Mouse (Mus musculus) 416B (cell line): Measurements from ENCODE around the gene Jph2.
A peak's percentile ranks its signal among the peaks of the same experiment; 100 is the strongest.
"Not testable (repeated sequence)": the region's sequence is repeated elsewhere in the genome, so short reads cannot be mapped to it uniquely, and the experiment has no call there.

ENCODE experiments used
- DNase-seq: peaks from one replicate; pipeline ENCODE4 v3.0.0; 2011; ENCODE audit warnings: low read depth

Jph2 gene

DNA sequence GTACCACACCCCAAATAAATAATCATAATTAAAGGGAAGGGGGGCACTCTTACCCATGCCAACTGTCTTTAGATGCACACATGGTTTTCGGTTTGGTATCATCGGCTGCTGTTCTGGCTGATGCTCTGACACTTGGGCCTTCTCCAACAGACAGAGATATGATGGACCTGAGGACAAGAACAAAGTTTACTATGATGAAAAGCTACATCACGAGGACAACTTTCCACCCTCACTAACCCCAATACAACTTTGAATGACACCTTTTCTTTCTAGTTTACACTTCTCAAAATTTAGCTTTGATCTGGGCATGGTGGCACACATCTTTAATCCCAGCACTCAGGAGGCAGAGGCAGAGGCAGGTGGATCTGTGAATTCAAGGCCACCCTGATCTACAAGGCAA lies 13.6 kb upstream of the Jph2 start:
- not testable (repeated sequence) for DNase-seq

DNA sequence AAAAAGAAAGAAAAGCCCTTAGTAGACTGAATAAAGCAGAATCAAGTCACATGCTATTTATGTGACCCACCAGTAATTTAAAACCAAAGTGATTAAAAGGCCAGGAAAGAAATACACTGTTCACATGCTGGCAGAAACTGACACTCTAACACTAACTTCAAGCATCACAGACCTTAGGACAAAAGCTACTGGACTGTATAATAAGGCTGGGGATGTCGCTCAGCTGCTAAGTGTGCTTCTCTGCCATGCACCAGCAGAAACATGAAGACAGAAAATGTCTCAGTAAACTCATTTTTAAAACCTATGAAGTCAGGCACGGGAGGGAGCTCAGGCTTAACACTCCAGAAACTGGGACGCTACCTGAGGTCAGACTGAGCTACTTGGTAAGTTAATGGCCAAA lies 12.4 kb upstream of the Jph2 start:
- DNase-seq = no peak

DNA sequence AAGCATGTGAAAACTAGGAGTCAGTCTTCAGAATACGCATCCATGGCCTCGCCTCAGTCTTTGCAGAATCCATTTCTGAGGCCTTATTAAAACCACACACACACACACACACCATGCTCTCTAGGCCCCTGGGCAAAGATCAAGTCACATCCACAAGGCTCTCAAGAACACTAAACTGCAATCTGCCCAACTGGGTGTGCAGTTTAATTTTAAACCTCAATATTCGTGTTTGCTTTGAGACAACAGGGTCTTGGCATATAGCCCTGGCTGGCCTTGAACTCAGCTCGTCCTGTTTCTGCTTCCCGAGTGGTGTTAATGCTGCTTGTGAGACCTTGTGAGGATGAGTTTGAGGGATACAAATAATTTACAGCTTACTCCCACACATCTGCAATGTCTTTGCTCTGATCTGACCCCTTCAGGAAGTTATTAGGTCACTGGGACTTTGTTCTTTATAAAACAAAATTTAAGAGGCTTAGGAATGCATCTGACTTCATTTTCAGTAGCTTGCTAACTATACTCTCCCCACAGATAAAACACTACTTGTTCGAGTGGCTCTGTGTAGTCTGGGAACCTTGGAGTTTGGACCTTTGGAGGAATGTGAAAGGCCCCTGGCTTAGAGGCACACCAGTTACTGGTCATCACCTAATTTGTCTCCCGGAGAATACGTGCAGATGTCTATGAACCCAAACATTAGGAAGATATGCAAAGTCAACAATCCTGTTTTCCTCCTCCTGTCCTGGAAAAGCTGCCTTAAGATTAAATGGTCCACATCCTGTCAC lies 6.4 kb upstream of the Jph2 start:
- DNase-seq = no peak

DNA sequence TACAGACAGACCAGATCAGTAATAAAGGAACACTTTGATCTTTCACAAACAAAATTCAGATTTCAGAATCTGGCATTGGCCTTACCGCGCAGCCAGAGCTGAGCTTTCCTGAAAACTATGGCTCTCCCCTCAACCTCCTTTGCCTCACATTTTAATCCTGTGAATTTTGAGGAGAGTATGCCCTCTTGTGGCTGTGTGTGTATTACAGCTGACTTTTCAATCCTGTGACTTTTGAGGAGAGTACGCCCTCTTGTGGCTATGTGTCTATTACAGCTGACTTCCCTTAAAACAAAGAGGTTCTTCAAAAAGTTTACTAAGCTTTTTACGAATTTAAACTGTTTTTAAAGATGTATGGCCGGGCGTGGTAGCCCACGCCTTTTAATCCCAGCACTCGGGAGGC lies 3.4 kb upstream of the Jph2 start:
- peak; percentile 88 for DNase-seq

- DNase-seq = no peak
Observed at GRCm38 (mm10) chr2:163399222-163399621, 1.4 kb upstream of the Jph2 start.

DNA sequence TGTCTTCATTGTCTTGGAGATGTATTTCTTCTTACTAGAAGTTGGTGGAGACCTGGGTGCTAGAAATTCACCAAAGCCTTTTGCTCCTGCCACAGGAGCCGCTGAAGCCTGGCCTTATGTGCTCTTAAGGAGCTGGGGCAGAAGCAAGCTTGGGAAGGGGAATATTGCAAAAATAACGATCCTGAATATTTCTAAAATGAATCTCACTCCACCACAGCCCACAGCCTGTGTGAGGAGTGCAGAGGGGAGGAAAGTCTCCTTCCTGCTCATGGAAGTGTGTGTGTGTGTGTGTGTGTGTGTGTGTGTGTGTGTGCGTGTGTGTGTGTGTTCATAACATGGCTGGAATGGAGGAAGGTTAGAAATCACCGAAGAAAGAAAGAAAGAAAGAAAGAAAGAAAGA lies 977 bp upstream of the Jph2 start:
- DNase-seq = no peak

- DNase-seq = no peak
Observed at GRCm38 (mm10) chr2:163397071-163397470, 722 bp downstream of the Jph2 start.

- no peak for DNase-seq
Observed at GRCm38 (mm10) chr2:163394977-163395376, 2.8 kb downstream of the Jph2 start.

DNA sequence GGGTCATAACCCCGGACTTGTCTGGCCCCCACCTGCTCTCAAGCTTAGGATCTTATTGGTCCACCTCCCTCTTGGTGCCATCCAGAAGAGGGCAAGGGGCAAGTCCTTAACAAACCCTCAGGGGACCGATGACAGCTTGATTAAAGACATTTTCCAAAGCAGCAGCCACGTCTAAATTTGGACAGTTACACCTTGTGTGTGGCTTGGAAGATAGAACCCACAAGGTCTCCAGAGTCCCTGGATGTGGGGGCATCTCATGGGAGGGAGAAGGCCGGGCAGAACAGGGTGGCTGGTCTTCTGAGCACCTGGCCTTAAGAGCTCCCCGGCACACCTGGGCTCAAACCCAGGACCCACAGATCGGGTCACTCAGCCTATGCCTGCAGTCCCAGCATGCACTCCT lies 3.8 kb downstream of the Jph2 start:
- no peak for DNase-seq

GRCm38 (mm10) chr2:163393241-163393640 lies 4.6 kb downstream of the Jph2 start:
- no peak for DNase-seq

DNA sequence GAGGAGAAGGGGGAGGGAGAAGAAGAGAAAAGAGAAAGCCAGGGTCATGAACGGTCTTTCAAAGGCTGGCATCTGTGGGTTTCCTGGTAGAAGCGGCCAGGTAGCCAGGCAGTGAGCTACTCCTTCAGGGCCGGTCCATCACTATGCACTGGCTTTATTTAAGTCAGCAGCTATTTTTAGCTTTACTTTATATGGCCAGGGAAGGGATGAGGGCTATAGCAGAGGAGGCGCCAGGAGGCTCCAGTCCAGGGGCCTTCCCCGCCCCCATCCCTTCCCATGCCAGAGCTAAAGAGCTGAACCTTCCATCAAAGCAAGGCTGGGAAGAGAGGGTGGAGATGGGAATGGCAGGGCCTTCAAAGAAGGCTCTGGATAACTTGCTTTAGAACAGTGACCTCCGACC lies 5.4 kb downstream of the Jph2 start:
- DNase-seq = no peak

DNA sequence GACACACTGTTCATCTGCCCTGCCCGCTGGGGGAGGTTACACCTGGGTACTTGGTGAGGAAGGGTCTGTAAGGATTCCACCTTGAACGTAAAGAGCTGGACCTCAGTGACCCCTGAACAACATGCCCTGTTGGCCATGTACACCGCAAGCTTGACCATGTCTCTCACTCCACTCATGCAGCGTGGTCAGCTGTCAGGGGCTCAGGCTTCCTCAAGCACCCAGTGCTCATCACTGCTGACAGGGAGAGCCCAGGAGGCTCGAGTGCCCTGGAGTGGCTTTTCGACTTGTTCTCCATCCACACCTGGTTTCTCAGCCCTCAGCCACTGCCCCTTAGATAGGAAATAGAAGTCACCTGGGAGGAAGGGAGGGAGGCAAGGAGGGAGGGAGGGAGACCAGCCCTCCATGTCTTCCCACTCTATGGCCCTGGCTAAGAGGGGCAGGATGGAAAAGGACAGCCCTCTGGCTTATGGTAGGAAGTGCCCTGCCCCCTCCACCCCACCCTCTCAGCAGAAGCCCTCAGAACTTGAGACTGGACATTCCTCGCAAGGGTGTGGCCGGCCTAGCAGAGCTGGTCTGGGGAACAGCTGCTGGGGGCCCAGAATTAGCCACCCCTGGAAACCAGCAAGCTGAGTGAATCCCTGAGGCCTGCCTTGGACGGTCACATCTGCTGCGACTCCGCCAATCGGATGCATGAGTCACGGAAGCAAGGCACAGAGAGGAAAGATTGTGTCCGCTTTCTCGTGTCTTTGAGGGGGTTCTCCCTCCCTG lies 11.2 kb downstream of the Jph2 start:
- DNase-seq = peak; percentile 19

- DNase-seq = no peak
Observed at GRCm38 (mm10) chr2:163385126-163385525, 12.7 kb downstream of the Jph2 start.

DNA sequence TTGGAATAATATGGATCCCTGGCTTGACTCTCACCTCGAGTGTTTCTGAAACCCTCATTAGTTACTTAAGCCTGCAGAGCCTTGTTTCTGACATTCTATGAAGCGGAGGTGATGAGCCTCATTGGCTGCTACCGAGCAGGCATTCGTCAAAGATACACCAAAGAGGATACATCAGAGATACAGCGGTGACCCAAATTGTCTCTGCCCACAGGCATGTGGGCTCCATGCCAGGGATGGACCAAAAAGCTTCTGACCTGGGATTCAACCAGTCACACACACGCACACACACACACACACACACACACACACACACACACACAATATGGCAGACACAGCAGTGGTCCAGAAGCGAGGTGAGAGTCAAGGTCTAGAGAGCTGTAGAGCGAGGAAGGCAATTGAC lies 16.5 kb downstream of the Jph2 start:
- no peak for DNase-seq

DNA sequence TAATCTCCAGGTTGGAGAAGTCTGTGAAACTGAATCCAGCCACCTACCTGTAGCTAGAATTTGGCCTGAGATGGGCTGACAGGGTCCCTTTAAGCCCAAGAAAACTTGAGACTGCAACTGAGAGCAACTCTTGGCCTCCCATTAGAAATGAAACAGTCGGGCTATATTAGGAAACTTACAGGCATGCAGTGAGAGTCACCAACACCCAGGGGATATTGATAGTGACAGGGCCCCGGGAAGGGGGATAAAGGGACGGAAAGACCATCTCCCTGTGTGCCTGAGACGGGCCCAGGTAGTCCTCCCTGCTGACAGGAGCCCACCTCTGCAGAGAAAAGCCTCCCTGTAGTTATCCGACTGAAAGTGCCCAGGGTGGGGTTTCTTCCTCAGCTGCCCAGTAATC lies 18.4 kb downstream of the Jph2 start:
- DNase-seq = no peak

DNA sequence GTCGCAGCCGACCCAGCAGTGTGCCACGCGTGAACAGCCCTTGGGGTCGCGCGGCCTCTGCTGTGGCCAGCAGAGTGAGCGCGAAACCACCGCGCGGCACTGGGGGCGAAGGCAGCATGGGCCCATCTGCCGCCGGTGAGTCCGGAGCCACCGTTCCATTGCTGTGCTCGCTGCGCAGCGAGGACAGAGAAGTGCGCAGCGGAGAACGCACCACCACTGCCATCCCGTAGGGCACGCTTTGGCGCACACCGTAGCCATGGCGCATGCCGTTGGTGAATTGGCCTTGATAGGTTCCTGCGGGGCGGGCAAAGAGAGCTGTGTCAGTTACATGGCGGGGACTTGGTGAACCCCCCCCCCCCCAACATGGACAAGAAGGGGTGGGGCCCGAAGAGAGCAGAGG lies 21.7 kb downstream of the Jph2 start:
- DNase-seq = no peak

GRCm38 (mm10) chr2:163375468-163375867 lies 22.3 kb downstream of the Jph2 start:
- DNase-seq = no peak

DNA sequence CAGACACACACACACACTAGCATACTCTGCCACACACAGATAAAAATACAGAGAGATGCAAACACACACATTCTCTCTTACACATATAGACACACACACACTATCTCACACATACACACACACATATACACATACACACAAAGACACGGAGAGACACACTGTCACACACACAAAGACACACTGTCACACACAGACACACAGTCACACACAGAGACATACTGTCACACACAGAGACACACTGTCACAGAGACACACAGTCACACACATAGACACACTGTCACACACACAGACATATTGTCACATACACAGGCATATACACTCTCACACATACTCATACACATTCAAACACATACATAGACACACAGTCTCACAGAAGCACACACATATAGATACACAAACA lies 25.2 kb downstream of the Jph2 start:
- no peak for DNase-seq

DNA sequence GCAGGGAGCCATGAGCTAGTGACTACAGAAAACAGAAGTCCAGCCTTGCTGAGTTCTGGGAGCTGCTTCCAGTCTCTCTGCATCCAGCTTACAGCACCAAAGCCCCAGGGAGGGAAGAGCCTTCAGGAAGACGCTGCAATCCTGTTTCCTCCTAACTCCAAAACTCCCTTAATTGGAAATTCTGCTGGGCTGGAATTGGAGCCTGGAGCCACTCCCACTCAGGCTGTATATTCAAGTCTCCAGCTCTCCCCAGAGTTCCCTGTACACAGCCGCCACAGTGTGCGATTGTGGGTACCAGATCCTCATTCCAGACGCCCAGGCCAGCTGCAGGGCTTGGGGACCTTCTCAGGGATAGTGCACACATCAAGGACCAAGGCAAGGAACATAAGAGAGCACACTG lies 27.6 kb downstream of the Jph2 start:
- no peak for DNase-seq

DNA sequence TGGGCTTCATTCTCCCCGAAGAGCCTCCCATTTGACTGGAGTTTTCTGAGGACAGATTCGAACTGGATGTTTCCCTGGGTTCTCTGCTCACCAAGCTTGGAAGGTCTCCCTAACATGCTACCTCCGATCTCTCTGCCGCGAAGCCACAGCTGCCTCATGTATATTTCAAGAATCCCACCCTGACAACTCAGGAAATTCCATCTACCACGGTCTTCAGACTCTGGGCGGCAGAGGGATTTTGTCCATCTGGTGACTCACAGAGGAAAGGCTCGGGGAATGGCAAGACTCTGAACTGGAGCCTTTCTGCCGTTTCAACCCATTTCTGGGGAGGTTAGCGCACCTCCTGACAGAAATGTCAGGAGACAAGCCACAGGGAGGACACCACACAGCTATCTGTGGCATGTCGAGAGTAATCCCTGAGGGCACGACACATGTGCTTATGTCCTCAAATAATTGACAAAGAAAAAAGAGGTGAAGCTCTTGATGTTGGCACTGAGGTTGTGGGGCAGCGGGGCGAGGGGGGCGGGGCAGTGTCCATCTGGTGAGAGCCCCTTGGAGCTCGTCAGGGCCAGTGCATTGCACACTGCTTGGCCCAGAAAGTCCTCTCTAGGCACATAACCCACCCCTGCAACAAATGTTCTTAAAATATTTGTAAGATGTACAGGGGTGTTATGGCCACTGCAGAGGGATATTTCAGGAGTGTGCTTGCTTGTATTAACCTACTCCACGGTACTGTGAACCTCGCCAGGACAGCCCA lies 32.8 kb downstream of the Jph2 start:
- DNase-seq = no peak

GRCm38 (mm10) chr2:163362940-163363921 lies 34.6 kb downstream of the Jph2 start:
- no peak for DNase-seq
